Mouse (Mus musculus): ENCODE measurements at regions not wholly inside any gene's neighbourhood (a gene's known extent, or its start where the extent isn't known, plus 50 kb on each side); places are given as distances from the start of the nearest gene placed in this dataset.

DNA sequence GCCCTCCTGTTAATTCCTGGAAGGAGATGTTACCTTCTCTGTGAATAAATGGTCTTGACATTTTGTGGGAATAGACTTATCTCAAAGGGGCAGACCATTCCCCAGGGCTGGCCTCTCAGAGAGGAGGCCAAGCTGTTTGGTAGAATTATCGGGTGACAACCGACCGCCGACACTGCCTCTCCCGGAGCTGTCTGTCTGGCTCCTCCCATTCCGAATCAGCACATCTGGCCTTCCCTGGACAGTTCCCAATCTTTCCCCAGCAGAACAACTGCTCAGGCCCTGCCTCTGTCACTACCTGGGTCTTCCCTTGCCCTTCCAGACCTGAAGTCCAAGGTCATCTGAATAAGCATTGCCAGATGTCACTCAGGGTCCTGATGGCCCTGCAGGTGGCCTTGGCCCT is 246.8 kb upstream of the Sdk2 start:
- TF ChIP-seq TAL1 (IDR thresholded peaks at IDR 0.05; ENCODE audit: low read length) (no peak), GATA1 (IDR thresholded peaks at IDR 0.05; ENCODE audit: low read length) (no peak)
